Mouse (Mus musculus): ENCODE measurements at regions not wholly inside any gene's neighbourhood (a gene's known extent, or its start where the extent isn't known, plus 50 kb on each side); places are given as distances from the start of the nearest gene placed in this dataset.
A peak's percentile ranks its signal among the peaks of the same experiment; 100 is the strongest.

DNA sequence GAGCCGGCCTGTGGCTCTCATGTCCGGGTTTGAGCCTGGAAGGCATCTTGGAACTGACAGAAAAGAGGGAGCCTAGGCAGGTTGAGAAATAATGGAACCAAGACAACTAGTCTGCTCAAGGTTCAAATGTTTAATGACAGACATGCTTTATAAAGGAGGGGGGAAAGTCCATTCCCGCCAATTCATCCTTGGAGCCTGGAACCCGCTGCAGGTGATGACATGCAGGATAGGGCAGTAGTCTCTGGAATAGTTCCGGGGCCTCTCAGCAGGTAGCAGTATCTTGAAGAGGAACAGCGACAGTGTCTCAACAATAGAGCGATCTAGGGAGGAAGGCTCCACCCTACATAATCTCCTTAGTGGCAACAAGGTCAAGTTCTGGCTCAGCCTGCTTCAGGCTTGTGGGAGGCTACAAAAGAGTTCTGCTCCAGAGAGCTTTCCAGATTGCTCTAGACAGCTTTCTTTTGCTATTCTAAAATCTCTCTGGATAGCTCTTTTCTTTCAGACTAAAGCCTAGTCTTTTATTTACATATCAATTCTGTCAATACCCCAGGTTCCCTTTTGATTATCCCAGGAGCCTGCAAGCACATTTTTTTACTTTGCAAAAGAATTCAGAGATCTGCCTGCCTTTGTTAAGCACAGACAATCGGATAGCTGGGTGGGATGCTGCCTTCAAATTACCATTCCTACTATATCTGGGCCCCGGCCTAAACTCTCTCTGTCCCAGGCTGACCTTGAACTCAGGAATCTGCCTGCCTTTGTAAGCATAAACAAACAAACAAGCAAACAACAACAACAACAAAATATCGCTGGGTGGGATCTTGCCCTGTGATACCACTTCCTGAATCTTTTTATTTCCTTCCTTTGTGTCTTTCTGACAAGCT lies 76.8 kb upstream of the Ddhd1 start:
- H3ac ChIP-seq (ENCODE audit: control insufficient read depth, insufficient read length, low read depth): no peak overlapping the region
- no peak overlapping the region for H3K4me3 ChIP-seq (ENCODE audit: insufficient read depth, poor library complexity, severe bottlenecking)
- TF ChIP-seq USF1 (IDR thresholded peaks at IDR 0.05; ENCODE audit: low read depth): no peak
- no peak for TF ChIP-seq MYOD1 (IDR thresholded peaks at IDR 0.05; ENCODE audit: control insufficient read depth, insufficient read length, low read depth)
- no peak for TF ChIP-seq CTCF (IDR thresholded peaks at IDR 0.05; ENCODE audit: control insufficient read depth, insufficient read depth, insufficient read length)
- no peak for TF ChIP-seq CEBPB (IDR thresholded peaks at IDR 0.05; ENCODE audit: low read depth)
- no peak for TF ChIP-seq MYOG (IDR thresholded peaks at IDR 0.05; ENCODE audit: control insufficient read depth, extremely low read depth, insufficient read length)
- no peak for TF ChIP-seq MAX (IDR thresholded peaks at IDR 0.05)
- TF ChIP-seq FOSL1 (IDR thresholded peaks at IDR 0.05; ENCODE audit: insufficient read depth, low read length, poor library complexity, severe bottlenecking): no peak
- H3K79me3 ChIP-seq (ENCODE audit: low read depth): no peaks in the 10 kb centered on the region
- H3K36me3 ChIP-seq (ENCODE audit: control insufficient read depth, insufficient read depth): no peaks in the 10 kb centered on the region
- no peaks in the 10 kb centered on the region for H3K27me3 ChIP-seq (ENCODE audit: control insufficient read depth, insufficient read depth, insufficient read length)
- no peaks in the 10 kb centered on the region for H3K79me2 ChIP-seq (ENCODE audit: control insufficient read depth, insufficient read depth)

DNA sequence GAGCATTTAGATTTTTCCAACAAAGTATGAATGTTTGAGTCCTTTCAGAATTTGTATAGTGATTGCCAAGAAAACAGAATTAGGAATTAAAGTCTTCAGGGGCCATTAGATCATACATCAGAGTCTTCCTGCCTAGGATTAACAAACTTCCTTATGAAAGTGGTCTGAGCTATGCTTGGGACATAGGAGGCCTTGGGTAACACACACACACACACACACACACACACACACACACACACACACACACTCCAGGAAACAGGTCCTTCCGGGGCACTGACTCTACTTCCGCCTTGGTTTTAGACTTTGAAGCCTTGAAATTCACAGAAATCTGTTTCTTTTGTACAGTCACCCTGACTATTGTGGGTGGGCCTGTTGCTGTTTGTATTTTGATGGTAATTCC lies 80.0 kb upstream of the Ddhd1 start:
- Histone ChIP-seq H3K36me3 (ENCODE audit: control insufficient read depth, insufficient read depth) (no peaks in the 10 kb centered on the region), H3ac (ENCODE audit: control insufficient read depth, insufficient read length, low read depth) (no peak overlapping the region), H3K27me3 (ENCODE audit: control insufficient read depth, insufficient read depth, insufficient read length) (no peaks in the 10 kb centered on the region), H3K79me3 (ENCODE audit: low read depth) (no peaks in the 10 kb centered on the region), H3K79me2 (ENCODE audit: control insufficient read depth, insufficient read depth) (no peaks in the 10 kb centered on the region), H3K4me3 (ENCODE audit: insufficient read depth, poor library complexity, severe bottlenecking) (no peak overlapping the region)
- TF ChIP-seq FOSL1 (IDR thresholded peaks at IDR 0.05; ENCODE audit: insufficient read depth, low read length, poor library complexity, severe bottlenecking): no peak
- TF ChIP-seq MYOD1 (IDR thresholded peaks at IDR 0.05; ENCODE audit: control insufficient read depth, insufficient read length, low read depth): no peak
- no peak for TF ChIP-seq MYOG (IDR thresholded peaks at IDR 0.05; ENCODE audit: control insufficient read depth, extremely low read depth, insufficient read length)
- TF ChIP-seq CTCF (IDR thresholded peaks at IDR 0.05; ENCODE audit: control insufficient read depth, insufficient read depth, insufficient read length): no peak
- TF ChIP-seq MAX (IDR thresholded peaks at IDR 0.05): no peak
- no peak for TF ChIP-seq CEBPB (IDR thresholded peaks at IDR 0.05; ENCODE audit: low read depth)
- no peak for TF ChIP-seq USF1 (IDR thresholded peaks at IDR 0.05; ENCODE audit: low read depth)

DNA sequence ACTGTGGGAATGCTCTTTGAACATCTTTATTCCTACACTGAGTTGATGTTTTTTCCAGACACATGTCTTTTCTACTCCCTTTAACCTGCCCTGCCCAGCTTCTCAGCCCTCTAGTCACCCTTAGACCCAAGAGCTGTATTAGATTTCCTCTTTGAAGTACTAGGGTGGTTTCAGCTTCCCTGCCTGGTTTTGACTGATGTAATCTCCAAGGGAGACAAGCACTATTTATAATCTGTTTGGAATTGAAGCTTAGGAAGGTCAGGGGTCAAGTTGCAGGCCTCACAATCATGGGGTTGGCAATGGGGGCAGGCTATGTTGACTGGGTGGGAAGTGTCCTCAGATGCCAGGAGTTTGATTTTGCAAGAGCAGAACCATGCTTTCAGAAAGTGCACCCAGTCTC lies 81.7 kb upstream of the Ddhd1 start:
- Histone ChIP-seq H3K79me2 (ENCODE audit: control insufficient read depth, insufficient read depth) (no peaks in the 10 kb centered on the region), H3K36me3 (ENCODE audit: control insufficient read depth, insufficient read depth) (no peaks in the 10 kb centered on the region), H3ac (ENCODE audit: control insufficient read depth, insufficient read length, low read depth) (no peak overlapping the region), H3K79me3 (ENCODE audit: low read depth) (no peaks in the 10 kb centered on the region), H3K4me3 (ENCODE audit: insufficient read depth, poor library complexity, severe bottlenecking) (no peak overlapping the region), H3K27me3 (ENCODE audit: control insufficient read depth, insufficient read depth, insufficient read length) (no peaks in the 10 kb centered on the region)
- TF ChIP-seq USF1 (IDR thresholded peaks at IDR 0.05; ENCODE audit: low read depth): no peak
- TF ChIP-seq CTCF (IDR thresholded peaks at IDR 0.05; ENCODE audit: control insufficient read depth, insufficient read depth, insufficient read length): no peak
- TF ChIP-seq CEBPB (IDR thresholded peaks at IDR 0.05; ENCODE audit: low read depth): no peak
- no peak for TF ChIP-seq MYOD1 (IDR thresholded peaks at IDR 0.05; ENCODE audit: control insufficient read depth, insufficient read length, low read depth)
- TF ChIP-seq FOSL1 (IDR thresholded peaks at IDR 0.05; ENCODE audit: insufficient read depth, low read length, poor library complexity, severe bottlenecking): no peak
- no peak for TF ChIP-seq MYOG (IDR thresholded peaks at IDR 0.05; ENCODE audit: control insufficient read depth, extremely low read depth, insufficient read length)
- TF ChIP-seq MAX (IDR thresholded peaks at IDR 0.05): no peak

DNA sequence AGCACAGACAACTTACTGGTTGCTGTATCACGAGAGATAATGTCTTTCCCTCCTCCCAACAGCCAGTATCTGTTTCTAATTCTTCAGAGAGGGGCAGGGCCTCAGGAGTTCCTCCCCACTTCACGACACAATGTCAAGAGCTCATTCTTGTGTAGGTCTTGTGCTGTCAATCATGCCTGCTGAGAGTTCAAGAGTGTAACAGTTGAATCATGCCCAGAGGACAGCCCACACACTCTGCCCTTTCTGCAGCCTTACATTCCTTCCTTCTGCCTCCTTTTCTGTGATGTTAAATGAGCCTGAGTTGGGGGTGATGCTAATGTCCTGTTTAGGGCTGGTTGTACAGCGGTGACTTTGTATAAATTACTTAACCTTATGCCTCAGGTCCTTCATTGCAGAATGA lies 82.7 kb upstream of the Ddhd1 start:
- no peak for TF ChIP-seq USF1 (IDR thresholded peaks at IDR 0.05; ENCODE audit: low read depth)
- TF ChIP-seq CEBPB (IDR thresholded peaks at IDR 0.05; ENCODE audit: low read depth): no peak
- no peak for TF ChIP-seq MYOD1 (IDR thresholded peaks at IDR 0.05; ENCODE audit: control insufficient read depth, insufficient read length, low read depth)
- TF ChIP-seq FOSL1 (IDR thresholded peaks at IDR 0.05; ENCODE audit: insufficient read depth, low read length, poor library complexity, severe bottlenecking): no peak
- no peak for TF ChIP-seq MAX (IDR thresholded peaks at IDR 0.05)
- no peak for TF ChIP-seq MYOG (IDR thresholded peaks at IDR 0.05; ENCODE audit: control insufficient read depth, extremely low read depth, insufficient read length)
- no peak for TF ChIP-seq CTCF (IDR thresholded peaks at IDR 0.05; ENCODE audit: control insufficient read depth, insufficient read depth, insufficient read length)

DNA sequence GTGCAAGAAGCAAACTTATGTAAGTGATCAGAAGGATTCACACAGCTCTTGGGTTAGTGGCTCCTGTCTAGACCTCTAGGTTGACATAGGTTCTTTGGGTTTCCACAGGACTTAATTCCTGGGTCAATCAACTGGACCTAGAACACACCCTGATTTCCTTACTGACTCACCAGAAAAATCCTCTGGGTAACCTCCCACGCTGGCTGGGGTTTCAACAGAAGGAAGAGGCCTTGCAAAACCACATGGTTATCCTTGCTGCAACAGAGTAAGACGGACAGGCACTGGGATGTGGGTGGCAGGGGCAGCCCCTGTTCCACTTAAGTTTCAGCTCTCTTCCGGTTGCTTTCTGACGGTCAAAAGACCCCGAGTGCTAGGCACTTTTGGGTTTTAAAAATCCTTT lies 88.2 kb upstream of the Ddhd1 start:
- H3ac ChIP-seq (ENCODE audit: control insufficient read depth, insufficient read length, low read depth): no peak overlapping the region
- no peaks in the 10 kb centered on the region for H3K79me2 ChIP-seq (ENCODE audit: control insufficient read depth, insufficient read depth)
- H3K36me3 ChIP-seq (ENCODE audit: control insufficient read depth, insufficient read depth): no peaks in the 10 kb centered on the region
- TF ChIP-seq CEBPB (IDR thresholded peaks at IDR 0.05; ENCODE audit: low read depth) (peak; percentile 71), USF1 (IDR thresholded peaks at IDR 0.05; ENCODE audit: low read depth) (no peak)
- no peaks in the 10 kb centered on the region for H3K27me3 ChIP-seq (ENCODE audit: control insufficient read depth, insufficient read depth, insufficient read length)
- no peaks in the 10 kb centered on the region for H3K79me3 ChIP-seq (ENCODE audit: low read depth)
- H3K4me3 ChIP-seq (ENCODE audit: insufficient read depth, poor library complexity, severe bottlenecking): no peak overlapping the region

More for the DNA sequence above, 82.7 kb upstream of the Ddhd1 start:
- H3K79me3 ChIP-seq (ENCODE audit: low read depth): no peaks in the 10 kb centered on the region
- no peaks in the 10 kb centered on the region for H3K27me3 ChIP-seq (ENCODE audit: control insufficient read depth, insufficient read depth, insufficient read length)
- no peak overlapping the region for H3ac ChIP-seq (ENCODE audit: control insufficient read depth, insufficient read length, low read depth)
- no peak overlapping the region for H3K4me3 ChIP-seq (ENCODE audit: insufficient read depth, poor library complexity, severe bottlenecking)
- no peaks in the 10 kb centered on the region for H3K79me2 ChIP-seq (ENCODE audit: control insufficient read depth, insufficient read depth)
- H3K36me3 ChIP-seq (ENCODE audit: control insufficient read depth, insufficient read depth): no peaks in the 10 kb centered on the region

DNA sequence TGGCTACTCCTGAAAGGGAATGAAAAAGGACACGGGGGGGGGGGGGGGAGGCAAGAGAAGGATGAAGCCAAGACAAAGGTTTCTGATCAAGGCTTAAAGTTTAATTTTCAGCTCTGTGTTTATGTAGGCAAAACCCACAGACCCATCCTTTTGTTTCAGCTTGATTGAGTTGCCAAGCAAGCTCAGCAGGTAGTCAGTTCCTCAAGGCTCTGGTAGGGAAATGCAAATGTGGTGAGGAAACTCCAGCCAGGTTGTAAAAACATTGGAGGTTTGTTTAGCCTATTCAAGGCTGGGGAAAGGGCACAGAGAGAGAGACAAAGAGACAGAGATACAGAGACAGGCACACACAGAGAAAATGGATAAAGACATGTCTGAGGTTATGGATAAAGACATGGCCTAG lies 99.4 kb upstream of the Ddhd1 start:
- Histone ChIP-seq H3K79me2 (ENCODE audit: control insufficient read depth, insufficient read depth) (no peaks in the 10 kb centered on the region), H3K4me3 (ENCODE audit: insufficient read depth, poor library complexity, severe bottlenecking) (no peak overlapping the region), H3K27me3 (ENCODE audit: control insufficient read depth, insufficient read depth, insufficient read length) (no peaks in the 10 kb centered on the region), H3ac (ENCODE audit: control insufficient read depth, insufficient read length, low read depth) (no peak overlapping the region), H3K79me3 (ENCODE audit: low read depth) (no peaks in the 10 kb centered on the region), H3K36me3 (ENCODE audit: control insufficient read depth, insufficient read depth) (no peaks in the 10 kb centered on the region)
- TF ChIP-seq MYOG (IDR thresholded peaks at IDR 0.05; ENCODE audit: control insufficient read depth, extremely low read depth, insufficient read length) (no peak), CTCF (IDR thresholded peaks at IDR 0.05; ENCODE audit: control insufficient read depth, insufficient read depth, insufficient read length) (no peak), CEBPB (IDR thresholded peaks at IDR 0.05; ENCODE audit: low read depth) (no peak), USF1 (IDR thresholded peaks at IDR 0.05; ENCODE audit: low read depth) (no peak), FOSL1 (IDR thresholded peaks at IDR 0.05; ENCODE audit: insufficient read depth, low read length, poor library complexity, severe bottlenecking) (no peak), MAX (IDR thresholded peaks at IDR 0.05) (no peak), MYOD1 (IDR thresholded peaks at IDR 0.05; ENCODE audit: control insufficient read depth, insufficient read length, low read depth) (no peak)
